Mouse (Mus musculus) heart, postnatal 14 days (tissue): Measurements from ENCODE around the gene Sept7. TPM values are rescaled to one million over a fixed set of nuclear protein-coding genes. Genes with fewer than 3 reads are reported as not detected.

Experiments
- DNase-seq, 2 experiments: peaks; one replicate each; pipeline ENCODE4 v3.0.0; 2021 to 2022
- intact Hi-C: fragments of 180-260 bp; cut with DNase I; formaldehyde crosslinking; loops from one replicate; pipeline ENCODE4 v1.15.1; 2025
- total RNA-seq, 2 experiments: library from RNA; stranded (reverse); gene quantifications; 2 replicates each; pipeline ENCODE4 v1.2.3; 2021

Sept7 gene
- total RNA-seq, 2 experiments from 2014 or later, result 119 to 127 TPM

DNA sequence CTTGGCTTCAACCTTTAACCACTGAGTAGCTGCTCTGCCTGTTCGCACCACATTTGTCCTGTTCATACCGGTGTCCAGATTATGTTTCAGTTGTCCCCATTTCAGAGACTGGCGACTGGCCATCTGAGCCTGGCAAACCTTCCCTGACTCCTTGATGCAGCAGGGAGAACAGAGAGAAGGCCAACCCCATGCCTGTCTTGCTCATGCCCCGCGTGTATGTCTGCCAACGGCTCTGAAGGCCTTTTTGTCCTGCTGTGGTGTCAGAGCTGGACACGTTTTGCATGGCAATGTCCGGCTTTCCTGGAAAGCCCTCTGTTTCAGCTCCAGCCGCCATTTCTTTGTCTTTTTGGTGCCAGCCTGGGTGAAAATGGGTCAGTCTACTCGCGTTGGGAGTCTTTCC, 103.6 kb downstream of the Sept7 start:
- intact Hi-C loops, result no loop called here
- no peak for DNase-seq

GRCm38 (mm10) chr9:25357589-25357988, 105.3 kb downstream of the Sept7 start:
- DNase-seq, result no peak
- intact Hi-C loops, result no loop called here

- intact Hi-C loops, result no loop called here
- no peak for DNase-seq
Observed at GRCm38 (mm10) chr9:25358018-25358417, 105.8 kb downstream of the Sept7 start.

Other genes starting within 250 kb of the Sept7 start
- not detected for gene Gm10181, start 163.0 kb upstream of the Sept7 start, total RNA-seq
- 10 to 100 TPM; 35.7 to 39.8 TPM for gene Herpud2, start 100.6 kb upstream of the Sept7 start, total RNA-seq
- 10 to 100 TPM; 23.2 to 24.0 TPM for gene Eepd1, start 229.1 kb downstream of the Sept7 start, total RNA-seq